Mouse (Mus musculus) layer of hippocampus, postnatal 25 days (tissue): Measurements from ENCODE around the gene Cdk7. TPM values are rescaled to one million over a fixed set of nuclear protein-coding genes. Genes with fewer than 3 reads are reported as not detected.
"Not testable (repeated sequence)": the region's sequence is repeated elsewhere in the genome, so short reads cannot be mapped to it uniquely, and the experiment has no call there.

ENCODE experiments used
- DNase-seq, 2 experiments: peaks; one replicate each; pipeline ENCODE4 v3.0.0; 2022; ENCODE audit warnings: mixed read lengths in 2 of 2, low spot score in 1 of 2; ENCODE audit errors: extremely low spot score in 1 of 2
- total RNA-seq, 2 experiments: library from RNA; stranded (reverse); gene quantifications; 2 replicates each; pipeline ENCODE4 v1.2.3; 2021

Cdk7 gene
- total RNA-seq, 2 experiments from 2014 or later, result 36.3 to 38.6 TPM

DNA sequence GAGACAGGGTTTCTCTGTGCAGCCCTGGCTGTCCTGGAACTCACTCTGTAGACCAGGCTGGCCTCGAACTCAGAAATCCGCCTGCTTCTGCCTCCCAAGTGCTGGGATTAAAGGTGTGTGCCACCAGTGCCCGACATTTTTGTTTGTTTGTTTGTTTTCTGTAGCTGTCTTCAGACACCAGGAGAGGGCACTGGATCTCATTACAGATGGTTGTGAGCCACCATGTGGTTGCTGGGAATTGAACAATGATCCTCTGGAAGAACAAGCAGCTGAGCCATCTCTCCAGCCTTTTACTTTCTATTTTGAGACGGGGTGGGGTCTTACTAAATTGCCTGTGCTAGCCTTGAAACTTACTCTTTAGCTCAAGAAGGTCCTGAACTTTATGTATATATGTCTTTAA, 2.2 kb downstream of the Cdk7 start:
- DNase-seq, result not testable (repeated sequence)

DNA sequence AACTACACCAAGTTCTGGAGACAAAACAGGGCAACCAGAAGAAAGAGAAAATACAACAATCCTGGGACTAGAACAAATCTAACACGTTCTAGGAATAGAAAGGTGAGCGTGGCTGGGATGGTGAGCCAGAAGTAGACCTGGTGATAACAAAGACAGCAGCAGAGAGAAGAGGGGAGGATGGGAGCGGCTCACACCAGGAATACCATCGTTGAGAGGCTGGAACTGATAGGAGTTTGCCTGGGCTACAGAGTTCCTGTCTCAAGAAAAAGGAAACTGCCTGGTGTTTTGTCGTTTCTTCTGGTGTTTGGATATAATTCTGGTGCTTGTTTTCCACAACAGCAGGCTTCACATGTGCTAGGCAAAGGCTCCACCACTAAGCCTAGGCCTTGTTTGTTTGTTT, 2.7 kb downstream of the Cdk7 start:
- no peak for DNase-seq

DNA sequence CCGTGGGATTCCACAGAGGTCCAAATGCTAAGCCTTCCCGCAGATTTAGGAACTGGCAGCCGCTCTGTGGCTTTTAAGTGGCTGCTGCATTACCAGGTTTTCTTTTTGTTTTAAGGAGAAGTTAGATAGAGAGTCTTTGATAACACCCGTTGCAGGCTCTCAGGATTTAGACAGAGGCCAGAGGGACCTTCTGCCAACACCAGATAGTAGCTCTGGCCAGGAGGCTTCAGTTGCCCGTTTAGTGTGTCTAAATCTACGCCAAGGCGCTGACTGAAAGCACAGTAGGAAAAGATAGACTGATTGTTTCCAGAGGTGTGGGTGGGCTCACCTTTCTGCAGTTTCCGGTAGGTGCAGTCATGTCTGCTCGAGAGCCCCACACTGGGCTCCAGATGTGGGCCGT, 5.5 kb downstream of the Cdk7 start:
- no peak for DNase-seq

DNA sequence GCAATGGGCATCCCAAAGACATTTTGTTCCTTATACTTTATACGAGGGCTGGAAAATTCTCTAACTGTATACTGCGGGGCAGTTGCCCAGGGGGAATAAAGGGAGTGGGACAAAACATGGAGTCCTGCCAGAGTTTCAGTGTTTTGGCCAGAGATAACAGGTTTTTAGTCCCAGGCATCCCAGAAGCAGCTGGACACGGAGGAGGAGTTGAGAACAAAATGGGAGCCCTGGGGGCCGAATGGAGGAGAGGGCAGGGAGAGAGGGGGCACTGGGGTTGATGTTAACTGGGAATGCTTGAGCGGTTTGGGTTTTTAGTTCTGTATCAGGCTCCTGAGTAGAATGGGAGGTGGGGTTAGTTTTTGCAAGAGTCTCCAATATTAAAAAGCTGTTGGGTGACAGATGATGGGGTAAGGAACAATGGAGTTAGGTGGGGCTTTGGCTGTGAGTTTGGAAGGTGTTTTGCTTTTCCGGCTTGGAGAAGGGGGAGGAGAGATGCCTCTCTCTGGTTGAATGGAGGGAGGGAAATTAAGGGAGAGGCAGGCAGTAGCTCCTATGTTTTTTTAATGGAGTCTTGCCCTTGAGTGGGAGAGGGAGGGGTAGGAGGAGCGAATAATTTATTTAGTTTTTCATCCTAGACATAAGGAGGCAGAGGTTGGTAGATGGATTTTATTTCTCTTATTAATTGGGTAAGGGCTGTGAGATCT, 6.5 kb downstream of the Cdk7 start:
- DNase-seq, result no peak

DNA sequence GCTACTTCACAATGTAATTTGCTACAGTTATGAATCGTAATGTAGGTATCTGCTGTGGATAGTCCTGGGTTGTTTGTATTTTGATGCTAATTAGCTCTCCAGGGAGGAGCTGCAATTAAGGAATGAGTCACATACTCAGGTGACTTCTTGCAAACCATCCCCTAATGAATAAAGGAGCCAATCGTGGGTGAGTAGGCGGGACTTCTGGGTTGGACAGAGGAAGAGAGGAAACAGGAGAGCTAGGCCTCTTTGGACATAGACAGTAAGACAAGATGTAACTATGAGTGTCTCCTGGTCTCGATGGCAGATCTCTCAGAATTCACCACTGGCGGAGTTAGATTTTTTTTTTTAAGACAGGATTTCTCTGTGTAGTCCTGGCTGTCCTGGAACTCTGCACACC, 9.1 kb downstream of the Cdk7 start:
- no peak for DNase-seq

DNA sequence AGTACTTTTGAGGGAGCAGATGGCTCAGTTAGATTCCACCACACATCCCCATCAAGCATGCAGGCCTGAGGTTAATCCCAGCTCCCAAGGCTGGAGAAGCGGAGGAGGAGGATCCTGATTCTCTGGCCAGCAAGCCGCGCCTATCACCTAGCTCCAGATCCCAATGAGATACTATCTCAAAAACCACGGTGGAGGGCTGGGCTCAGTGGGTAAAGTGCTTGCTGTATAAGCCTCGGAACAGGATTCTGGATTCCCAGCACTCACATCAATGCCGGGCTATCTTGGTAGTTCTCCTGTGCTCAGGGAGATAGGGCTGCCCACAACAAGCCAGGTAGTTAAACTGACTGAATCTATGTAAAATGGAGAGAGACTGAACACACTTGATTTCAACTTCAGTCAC, 15.3 kb downstream of the Cdk7 start:
- no peak for DNase-seq

DNA sequence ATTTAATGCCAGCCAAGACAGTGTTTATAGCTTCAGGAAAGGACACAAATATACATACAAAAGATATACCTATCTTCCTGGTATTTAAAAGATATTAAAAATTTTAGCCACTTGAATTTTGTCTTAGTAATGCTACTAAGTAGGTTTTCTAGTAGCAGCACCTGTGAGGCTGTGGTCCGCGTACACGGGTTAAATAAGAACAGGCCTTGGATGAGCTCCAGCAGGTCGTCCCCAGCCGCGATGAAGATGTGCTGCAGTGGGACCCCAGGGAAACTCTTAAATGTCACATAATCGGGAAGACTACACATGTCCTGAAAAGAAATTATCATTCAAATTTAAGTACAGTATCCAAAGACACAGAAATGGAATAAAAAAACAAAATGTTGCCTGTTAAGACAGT, 24.5 kb downstream of the Cdk7 start:
- DNase-seq, result no peak

DNA sequence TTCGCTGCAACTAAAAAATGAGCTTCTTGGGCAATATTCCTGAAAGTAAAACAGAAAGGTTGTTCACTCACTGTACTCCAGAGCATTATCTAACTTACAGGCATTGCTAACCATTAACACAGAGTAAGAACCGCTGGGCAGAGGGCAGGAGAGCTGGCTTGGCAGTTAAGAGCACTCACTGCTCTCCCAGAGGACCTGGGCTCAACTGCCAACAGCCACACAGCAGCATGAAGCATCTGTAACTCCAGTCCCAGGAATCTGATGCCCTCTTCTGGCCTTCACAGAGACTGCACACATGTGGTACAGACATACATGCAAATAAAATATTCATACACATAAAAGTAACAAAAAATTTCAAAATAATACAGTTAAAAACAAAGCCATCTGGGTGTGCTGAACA, 27.3 kb downstream of the Cdk7 start:
- no peak for DNase-seq

DNA sequence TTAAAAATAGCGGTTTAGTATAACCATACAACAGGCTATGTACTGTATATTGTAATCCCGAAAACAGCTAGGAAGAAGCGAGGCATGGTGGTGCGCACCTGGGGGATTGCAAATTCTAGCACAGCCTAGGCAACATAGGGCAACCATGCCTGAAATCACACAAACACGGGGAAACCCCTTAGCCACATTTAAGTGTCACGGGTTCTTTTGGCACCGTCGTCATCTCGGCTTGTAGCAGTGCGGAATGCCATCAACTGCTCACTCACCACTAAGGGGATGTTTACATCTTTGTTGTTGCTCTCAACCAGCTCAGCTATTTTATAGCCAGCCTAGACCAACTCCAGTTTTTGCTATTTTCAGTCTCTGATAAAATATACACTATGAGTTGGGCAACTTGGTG, 31.9 kb downstream of the Cdk7 start:
- no peak for DNase-seq

DNA sequence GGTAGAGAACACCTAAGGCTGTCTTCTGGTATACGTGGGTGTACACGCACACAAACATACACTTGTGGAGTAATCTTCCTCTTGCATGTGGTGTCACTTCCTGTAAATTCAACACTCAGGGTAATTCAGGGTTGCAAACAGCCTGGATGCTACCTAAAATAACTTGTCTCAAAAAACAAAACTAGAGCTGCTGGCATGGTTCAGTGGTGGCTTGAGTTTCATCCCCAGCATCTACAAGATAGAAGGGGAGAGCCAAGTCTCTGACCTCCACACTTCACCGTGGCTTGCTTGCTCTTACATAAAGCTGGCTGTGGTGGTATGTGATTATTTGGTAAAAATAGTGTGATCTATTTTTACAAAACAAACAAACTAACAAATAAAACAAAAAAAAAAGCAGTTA, 33.2 kb downstream of the Cdk7 start:
- no peak for DNase-seq

DNA sequence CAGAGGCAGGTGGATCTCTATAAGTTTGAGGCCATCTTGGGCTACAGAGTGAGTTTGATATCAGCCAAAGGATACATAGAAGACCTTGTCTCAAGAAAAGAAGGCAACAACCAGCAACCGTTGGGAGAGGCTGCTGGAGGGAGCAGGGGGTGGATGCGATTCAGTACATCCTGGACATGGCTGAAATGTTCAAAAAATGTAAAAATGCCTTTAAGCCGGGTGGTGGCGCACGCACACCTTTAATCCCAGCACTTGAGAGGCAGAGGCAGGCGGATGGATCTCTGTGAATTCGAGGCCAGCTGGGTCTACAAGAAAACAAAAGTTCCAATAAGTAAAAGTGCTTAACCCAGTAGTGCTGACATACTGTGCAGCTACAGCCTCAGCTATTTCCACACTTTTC, 43.2 kb downstream of the Cdk7 start:
- DNase-seq, result no peak

DNA sequence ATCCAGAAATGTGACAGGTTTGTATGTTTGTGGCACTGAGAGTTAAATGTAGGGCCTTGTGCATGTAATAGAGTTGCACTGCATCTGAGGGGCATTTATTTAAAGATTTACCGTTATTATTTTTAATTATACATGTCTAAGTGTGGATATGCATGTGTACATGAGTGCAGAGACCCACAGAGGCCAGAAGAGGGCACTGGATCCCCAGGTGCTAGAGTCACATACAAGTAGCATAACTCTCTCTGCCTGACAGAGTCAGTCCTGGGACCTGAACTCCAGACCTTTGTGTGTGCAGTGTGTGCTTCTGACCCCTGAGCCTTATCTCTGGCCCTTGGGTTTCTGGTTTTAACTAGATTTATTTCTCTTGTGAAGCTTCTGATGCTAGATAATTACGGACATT, 46.4 kb downstream of the Cdk7 start:
- DNase-seq, result no peak

DNA sequence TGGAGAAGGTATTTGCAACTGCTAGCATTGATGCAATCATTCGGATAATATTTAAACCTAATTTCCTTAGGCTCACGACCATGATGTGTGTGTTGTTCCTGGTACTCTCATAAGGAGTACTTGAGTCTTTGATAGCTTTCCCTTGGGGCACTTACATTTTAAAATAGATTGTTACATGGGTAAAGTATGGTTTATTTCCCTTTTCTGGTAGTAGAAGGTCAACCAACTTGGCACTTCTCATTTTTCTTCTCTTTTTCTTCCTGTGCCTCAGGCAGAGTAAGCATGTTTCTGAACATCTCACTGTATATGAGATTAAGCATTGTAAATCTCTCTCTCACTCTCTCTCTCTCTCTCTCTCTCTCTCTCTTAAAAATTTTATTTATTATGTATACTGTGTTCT, 47.9 kb downstream of the Cdk7 start:
- DNase-seq, result no peak

DNA sequence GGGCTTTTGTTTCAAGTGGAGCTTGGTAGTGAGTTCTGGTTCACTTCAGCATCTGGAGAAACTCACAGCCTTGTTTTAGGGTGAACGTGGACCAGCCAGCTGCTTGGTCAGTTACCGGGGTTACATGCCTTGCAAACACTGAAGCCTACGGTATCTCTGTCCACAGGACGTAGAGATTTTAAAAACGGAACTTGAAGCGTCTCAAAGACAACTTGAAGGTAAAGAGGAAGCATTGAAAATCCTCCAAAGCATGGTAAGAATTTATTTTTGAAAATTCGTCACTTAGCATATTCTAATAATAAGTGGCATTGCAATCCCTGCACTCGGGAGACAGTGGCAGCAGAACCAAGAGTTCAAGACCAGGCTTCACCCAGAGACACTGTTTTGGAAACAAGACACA, 49.1 kb downstream of the Cdk7 start:
- DNase-seq, result no peak

DNA sequence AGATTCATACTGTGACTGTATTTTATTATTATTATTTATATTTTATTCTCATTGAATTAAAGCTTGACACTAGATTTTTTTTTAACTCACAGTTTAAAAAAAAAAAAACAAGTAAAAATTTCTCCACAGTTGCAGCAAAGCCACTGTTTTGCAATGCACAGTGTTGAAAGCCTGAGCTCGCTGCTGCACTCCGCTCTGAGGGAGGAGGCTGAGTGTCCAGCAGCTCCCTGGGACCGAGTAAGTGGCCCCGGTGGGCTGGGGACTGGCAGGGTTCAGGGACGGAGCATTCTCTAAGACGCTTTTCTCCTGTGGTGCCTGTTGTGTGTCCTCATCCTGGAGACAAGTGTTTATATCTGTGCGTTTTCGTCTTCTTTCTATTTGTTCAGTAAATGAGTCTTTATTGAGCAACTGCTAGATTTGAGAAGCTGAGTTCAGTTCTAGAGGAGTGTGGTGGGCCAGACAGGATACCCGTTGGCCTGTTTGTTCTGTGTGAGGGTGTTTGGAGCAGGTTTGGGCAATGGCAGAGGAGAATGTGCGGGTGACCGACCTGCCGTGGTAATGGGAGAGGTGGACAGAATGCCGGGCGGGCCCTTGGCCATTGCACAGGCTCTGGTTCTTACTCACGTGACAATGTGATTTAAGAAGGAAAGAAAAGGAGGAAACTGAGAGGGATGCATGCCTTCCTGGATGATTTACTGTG, 54.7 kb downstream of the Cdk7 start:
- no peak for DNase-seq

DNA sequence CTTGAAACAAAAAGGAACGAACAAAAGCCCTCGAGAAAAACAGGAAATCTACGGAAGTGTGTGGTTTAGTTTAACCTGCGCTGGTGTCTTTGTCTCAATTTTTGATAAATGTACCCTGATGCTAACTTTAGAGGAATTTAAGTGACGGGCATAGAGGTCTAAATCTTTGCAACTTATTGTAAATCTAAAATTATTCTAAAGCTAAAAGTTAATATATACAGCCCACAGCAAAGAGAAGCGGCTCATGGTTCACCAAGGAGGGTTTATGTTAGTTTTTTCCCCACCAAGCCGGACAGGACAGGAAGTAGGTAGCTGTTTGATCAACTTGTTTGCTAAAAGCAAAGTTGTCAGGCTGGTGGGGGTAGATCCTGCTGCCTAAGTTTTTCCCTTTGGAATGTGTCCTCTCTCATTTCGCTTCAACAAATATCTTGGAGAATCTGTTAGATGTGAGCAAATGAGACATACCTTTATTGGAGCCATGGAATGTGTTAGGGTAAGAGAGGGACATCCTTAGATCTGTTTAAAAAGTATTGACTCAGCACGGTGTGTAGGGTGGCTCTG, 60.5 kb downstream of the Cdk7 start:
- no peak for DNase-seq

DNA sequence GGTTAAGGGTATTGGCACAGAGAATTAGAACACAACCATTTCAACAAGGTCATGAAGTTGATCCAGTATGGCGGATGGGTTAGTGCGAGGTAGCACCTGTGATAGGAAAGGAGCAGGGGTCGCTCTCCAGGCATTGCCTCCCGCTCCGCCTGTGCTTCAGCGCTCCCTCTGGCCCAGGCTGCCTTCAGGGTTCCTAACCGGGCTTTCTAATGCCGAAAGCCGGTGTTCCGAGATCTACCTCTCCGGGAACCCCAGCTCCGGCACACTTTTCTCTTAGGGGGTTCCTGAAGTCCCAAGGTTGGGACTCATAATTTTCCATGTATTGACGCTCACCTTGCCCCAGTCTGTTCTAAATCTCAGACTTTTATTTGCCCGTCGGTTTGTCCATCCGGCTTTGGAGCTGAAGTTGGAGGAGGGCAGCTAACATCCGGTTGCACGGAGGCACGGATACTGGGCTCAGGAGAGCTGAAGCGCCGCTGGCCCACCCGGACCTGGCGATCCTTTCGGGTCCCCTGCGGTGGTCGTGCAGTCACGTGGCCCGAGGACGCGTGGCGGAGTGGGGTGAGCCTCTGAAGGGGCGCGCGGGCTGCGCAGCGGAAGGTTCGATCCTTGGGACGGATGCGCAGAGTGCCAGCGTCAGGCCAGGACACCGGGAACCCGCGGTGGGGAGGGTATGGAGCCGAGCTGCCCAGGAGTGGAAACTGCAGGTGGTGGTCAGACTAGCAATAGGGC, 61.3 kb downstream of the Cdk7 start, which contains the start of gene Ccdc125:
TSS of gene Ccdc125 (plus strand) at position 427 of the 732 bp plus-strand sequence.
- no peak for DNase-seq

DNA sequence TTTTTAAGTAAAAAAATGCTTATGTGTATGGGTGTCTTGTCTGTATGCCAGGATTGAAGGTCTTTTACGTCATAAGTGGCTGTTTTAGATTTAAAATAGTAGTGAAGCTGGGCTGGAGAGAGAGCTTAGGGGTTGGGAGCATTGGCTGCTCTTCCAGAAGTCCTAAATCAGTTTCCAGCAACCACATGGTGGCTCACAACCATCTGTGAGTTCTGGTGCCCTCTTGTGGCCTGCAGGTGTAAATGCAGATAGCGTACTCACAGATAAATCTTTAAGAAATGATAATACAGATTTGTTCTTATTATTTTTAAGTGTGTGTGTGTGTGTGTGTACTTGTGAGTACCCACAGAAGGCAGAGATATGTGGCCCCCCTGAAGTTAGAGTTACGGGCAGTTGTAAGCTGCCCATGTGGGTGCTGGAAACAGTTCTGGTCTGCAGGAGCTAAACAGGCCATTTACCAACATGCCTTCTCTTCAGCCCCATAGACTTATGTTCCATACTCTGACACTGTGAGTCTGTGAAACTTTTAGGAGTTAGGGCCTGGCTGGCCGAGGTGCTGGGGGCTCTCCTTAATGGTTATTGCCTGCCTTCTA, 70.8 kb downstream of the Cdk7 start:
- DNase-seq, result peak; percentile 12 to 57

DNA sequence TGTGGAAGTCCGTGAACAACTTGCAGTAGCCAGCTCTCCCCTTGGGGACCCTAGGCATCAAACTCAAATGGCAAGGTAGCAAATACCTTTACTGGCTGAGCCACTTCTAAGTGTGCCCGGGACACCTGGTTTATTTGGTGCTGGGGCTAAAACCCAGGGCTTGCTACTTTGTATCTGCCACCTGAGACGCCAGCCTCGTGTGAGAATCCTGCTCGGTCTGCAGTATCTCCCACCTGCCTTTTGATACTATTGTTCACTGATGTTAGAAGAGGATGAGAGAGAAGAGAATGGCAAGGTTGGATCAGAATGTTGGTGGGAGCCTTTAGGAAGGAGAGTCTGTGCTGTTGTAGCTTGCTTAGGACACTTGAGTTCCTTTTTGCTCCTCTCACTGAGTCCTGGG, 72.6 kb downstream of the Cdk7 start:
- no peak for DNase-seq
